14 mouse cellular contexts compared by ENCODE assay signal in the genomic region with DNA sequence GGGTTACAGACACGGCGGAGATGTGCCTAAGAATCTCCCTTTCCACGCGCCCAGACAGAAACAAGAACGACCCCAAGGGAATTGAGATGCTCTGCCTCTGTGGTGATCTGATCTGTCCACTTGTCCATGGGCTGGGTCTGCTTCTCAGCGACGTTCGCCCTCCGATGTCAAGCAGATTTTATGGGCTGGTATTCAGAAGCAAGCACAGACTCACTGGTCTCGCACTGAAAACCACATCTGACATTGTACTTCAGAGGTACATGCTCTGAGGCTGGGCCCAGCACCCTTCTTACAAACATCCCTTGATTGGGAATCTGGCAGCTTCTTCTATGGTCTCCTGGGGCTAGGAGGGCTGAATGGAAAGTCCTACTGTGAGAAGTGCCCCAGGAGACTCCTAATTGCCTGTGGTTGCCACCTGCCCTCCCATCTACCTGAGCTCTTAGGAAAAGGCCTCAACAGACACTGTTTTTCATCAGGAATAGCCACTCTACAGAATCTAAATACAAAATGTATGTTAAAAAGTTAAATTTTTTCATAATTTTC. TPM values are rescaled to one million over a fixed set of nuclear protein-coding genes. Genes with fewer than 3 reads are reported as not detected.
"Had no signal": no experiment of that assay in that cellular context is flagged by ENCODE, and none has a peak within 500 bp of the region (broad histone marks: within the 10 kb centered on the region; RNA-seq: fewer than 3 reads in every experiment).

No protein-coding gene starts in this region.

- H3K4me2 ChIP-seq: kidney, embryonic 15.5 days; limb, embryonic 13.5 days; neural tube, embryonic 12.5 days had no signal

- H3K9ac ChIP-seq: kidney, embryonic 15.5 days; limb, embryonic 13.5 days; liver, embryonic 14.5 days; neural tube, embryonic 12.5 days had no signal

- H3K4me3 ChIP-seq: kidney, embryonic 15.5 days; limb, embryonic 13.5 days; myocyte; neural tube, embryonic 12.5 days had no signal

- H3K36me3 ChIP-seq: kidney, embryonic 15.5 days; limb, embryonic 13.5 days; neural tube, embryonic 12.5 days had no signal

- H3K27ac ChIP-seq: kidney, embryonic 15.5 days; limb, embryonic 13.5 days; liver, embryonic 14.5 days; neural tube, embryonic 12.5 days; stomach, postnatal 0 days had no signal

- H3K9me3 ChIP-seq: kidney, embryonic 15.5 days; limb, embryonic 13.5 days; neural tube, embryonic 12.5 days had no signal

- H3K27me3 ChIP-seq: kidney, embryonic 15.5 days; neural tube, embryonic 12.5 days had no signal

- DNase-seq: kidney, adult 2 months; kidney, postnatal 14 days; left cerebral cortex, postnatal 4 days; lung, adult 18-20 months; right cerebral cortex, adult 18-20 months; right cerebral cortex, postnatal 25 days had no signal

RNA-seq across cellular contexts. Expression of a gene that starts 51.8 kb away (rescaled TPM):
- total RNA-seq: liver, adult 2 months; megakaryocyte-erythroid progenitor cell, adult 5-6 weeks had no signal
- polyA plus RNA-seq: liver, adult 2 months had no signal
